Mouse (Mus musculus) heart, embryonic 12.5 days (tissue): Measurements from ENCODE around the gene Syt12. TPM values are rescaled to one million over a fixed set of nuclear protein-coding genes. Genes with fewer than 3 reads are reported as not detected.

Experiments used
- ATAC-seq: fragments of 200-750 bp; cut with Nextera tagmentation; 2 replicates; pipeline ENCODE4 v1.8.0; 2017; ENCODE audit warnings: moderate TSS enrichment, moderate library complexity; ENCODE audit not compliant: insufficient number of reproducible peaks, low FRiP score
- H3K27ac ChIP-seq: fragments of 300-500 bp; sonication (generic); 2 replicates; pipeline ENCODE4 v1.5.1; 2016; ENCODE audit warnings: mild to moderate bottlenecking, moderate library complexity; ENCODE audit not compliant: poor library complexity, severe bottlenecking
- H3K27me3 ChIP-seq: fragments of 300-500 bp; sonication (generic); replicated peaks from 2 replicates; pipeline ENCODE4 v1.6.1; 2016; ENCODE audit warnings: mild to moderate bottlenecking, moderate library complexity
- H3K36me3 ChIP-seq: fragments of 300-500 bp; sonication (generic); 2 replicates; pipeline ENCODE4 v1.6.1; 2016; ENCODE audit warnings: mild to moderate bottlenecking, moderate library complexity
- H3K4me1 ChIP-seq: fragments of 300-500 bp; sonication (generic); replicated peaks from 2 replicates; pipeline ENCODE4 v1.6.1; 2016; ENCODE audit warnings: mild to moderate bottlenecking
- H3K4me2 ChIP-seq: fragments of 300-500 bp; sonication (generic); 2 replicates; pipeline ENCODE4 v1.6.1; 2016; ENCODE audit warnings: mild to moderate bottlenecking, moderate library complexity
- H3K4me3 ChIP-seq: fragments of 300-500 bp; sonication (generic); 2 replicates; pipeline ENCODE4 v1.5.1; 2016; ENCODE audit warnings: mild to moderate bottlenecking
- H3K9ac ChIP-seq: fragments of 300-500 bp; sonication (generic); 2 replicates; pipeline ENCODE4 v1.6.1; 2016; ENCODE audit warnings: mild to moderate bottlenecking, moderate library complexity
- H3K9me3 ChIP-seq: fragments of 300-500 bp; sonication (generic); replicated peaks from 2 replicates; pipeline ENCODE4 v1.6.1; 2016; ENCODE audit warnings: mild to moderate bottlenecking, moderate library complexity
- WGBS: fragments of 180-500 bp; shearing (Covaris S2); methylation state at CpG from one replicate; pipeline ENCODE4 v1.1.7; 2016; 5-methylcytosine and 5-hydroxymethylcytosine counted together
- polyA plus RNA-seq: library from polyadenylated mRNA; unstranded; fragments of >200 nt; fragmentation: Nextera tagmentation; extraction: Ambion mirVana; gene quantifications from 2 replicates; pipeline ENCODE4 v1.2.1, GENCODE M21; 2016

The Syt12 gene
- polyA plus RNA-seq, 1 experiment from 2014 or later: 1.3 TPM

DNA sequence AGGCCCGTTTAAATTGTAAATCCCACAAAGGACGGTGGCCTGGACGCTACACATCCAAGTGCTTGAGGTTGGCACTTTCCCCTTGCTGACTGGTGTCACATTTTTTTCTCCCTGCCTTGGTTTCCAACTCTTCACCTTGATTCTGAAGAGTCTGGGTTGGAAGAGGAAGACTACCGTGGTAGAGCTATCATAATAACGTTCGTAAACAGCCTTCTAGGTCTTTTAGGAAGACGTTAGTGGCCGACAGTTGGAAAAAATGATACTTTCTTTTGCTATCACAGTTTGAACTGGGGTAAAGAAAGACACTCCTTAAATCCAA is 78.7 kb downstream of the Syt12 start:
- 33% methylated on average over 8 of the region's 8 CpGs for WGBS
- Histone ChIP-seq H3K4me2 (peak overlapping the region; percentile 85), H3K27ac (peak overlapping the region; percentile 87; the same call in 1 of the 2 replicates), H3K27me3 (no peaks in the 10 kb centered on the region), H3K9ac (peak overlapping the region; percentile 85), H3K9me3 (no peaks in the 10 kb centered on the region), H3K4me3 (peak overlapping the region; percentile 84), H3K4me1 (peaks cover 7% of the 10 kb centered on the region), H3K36me3 (peaks cover 1% of the 10 kb centered on the region; the same call in 1 of the 2 replicates)
- ATAC-seq: no peak

DNA sequence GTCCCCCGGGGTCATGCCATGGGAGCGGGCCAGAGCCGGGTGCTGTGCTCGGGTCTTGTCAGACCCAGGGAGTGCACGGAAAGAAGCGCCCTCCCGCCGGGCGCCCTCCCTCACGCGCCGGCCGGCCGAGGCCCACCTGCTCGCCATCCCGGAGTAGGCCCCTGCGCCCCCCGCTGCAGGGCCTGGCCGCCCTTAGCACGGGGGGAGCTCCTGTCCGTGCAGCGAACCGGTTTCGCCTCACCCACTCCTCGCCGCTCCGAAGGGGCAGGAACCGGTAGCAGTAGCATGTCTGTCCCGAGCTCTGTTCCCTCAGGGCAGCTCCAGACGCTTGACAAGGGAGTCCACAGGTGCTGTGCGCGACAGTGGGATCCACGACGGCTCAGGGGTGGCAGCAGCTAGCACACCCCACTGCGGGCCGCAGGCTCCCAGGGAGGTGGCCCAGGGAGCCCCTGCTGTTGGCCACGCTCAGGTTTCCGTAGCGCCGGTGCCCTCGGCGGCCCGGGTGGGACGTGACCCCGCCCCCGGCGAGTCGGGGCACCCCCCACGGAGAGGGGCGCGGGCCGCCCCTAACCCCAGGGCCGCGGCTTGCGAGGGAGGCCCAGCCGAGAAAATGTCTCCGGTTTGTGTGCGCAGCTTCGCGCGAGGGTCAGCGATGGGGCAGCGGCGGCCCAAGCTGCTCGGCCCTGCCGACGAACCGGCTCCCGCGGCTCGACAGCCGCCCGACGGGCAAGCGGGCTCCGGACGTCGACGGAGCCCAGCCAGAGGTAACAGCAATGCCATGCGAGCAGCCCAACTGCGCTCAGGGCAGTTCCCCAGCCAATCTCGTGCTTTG is 79.2 kb downstream of the Syt12 start, which contains the start of gene Kdm2a:
Gene Kdm2a (minus strand): TSS at position 488 of the 832 bp plus-strand sequence.
- Histone ChIP-seq H3K27ac (peak within 1 kb of the TSS; percentile 87), H3K36me3 (peaks cover 5% of the 10 kb centered on the region), H3K9me3 (no peaks in the 10 kb centered on the region), H3K9ac (peak within 1 kb of the TSS; percentile 85), H3K4me3 (peak within 1 kb of the TSS; percentile 84), H3K4me2 (peak within 1 kb of the TSS; percentile 85), H3K27me3 (no peaks in the 10 kb centered on the region), H3K4me1 (peaks cover 11% of the 10 kb centered on the region)
- ATAC-seq: peak; percentile 37
- WGBS: under 1% methylated on average over 82 of the region's 82 CpGs

DNA sequence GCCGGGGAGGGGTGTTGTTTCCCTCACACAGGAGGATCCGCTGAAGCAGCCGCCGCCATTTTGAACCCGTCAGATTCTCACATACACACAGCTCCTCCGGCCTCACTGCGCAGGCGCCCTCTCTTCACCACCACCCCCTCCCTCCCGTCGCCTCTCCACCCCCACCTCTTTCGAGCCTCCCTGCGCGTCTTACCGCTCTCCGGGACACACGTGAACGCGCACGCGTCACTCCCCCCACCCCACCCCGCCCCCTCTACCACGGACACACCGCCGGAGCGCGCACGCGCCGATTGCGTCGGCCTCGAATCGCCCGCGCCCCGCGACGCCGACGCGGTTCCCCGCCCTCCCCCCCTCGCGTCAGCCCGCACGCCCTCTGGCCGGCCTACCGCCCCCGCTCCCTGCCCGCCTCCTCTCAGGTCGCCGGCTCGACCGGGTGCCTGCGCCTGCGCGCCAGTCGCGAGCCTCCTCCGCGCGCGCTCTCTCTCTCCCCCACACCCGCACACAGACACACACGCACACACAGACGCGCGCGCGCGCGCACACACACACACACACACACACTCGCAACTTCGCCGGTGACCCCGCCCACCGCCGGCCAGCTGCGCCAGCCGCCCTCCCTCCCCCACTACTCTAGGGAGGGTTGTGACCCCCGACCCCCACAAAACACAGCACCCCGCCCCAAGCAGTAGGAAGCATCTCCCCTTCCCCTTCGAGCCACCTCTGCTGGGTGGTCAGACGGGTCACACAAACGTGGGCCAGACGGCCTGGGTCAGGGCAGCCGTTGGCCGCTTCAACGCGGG is 80.0 kb downstream of the Syt12 start:
- Histone ChIP-seq H3K36me3 (peaks cover 8% of the 10 kb centered on the region), H3K4me2 (peak overlapping the region; percentile 85), H3K4me1 (peaks cover 13% of the 10 kb centered on the region), H3K9me3 (no peaks in the 10 kb centered on the region), H3K4me3 (peak overlapping the region; percentile 84), H3K27me3 (no peaks in the 10 kb centered on the region), H3K9ac (peak overlapping the region; percentile 98), H3K27ac (peak overlapping the region; percentile 97)
- peak; percentile 94 for ATAC-seq
- under 1% methylated on average over 57 of the region's 90 CpGs for WGBS

DNA sequence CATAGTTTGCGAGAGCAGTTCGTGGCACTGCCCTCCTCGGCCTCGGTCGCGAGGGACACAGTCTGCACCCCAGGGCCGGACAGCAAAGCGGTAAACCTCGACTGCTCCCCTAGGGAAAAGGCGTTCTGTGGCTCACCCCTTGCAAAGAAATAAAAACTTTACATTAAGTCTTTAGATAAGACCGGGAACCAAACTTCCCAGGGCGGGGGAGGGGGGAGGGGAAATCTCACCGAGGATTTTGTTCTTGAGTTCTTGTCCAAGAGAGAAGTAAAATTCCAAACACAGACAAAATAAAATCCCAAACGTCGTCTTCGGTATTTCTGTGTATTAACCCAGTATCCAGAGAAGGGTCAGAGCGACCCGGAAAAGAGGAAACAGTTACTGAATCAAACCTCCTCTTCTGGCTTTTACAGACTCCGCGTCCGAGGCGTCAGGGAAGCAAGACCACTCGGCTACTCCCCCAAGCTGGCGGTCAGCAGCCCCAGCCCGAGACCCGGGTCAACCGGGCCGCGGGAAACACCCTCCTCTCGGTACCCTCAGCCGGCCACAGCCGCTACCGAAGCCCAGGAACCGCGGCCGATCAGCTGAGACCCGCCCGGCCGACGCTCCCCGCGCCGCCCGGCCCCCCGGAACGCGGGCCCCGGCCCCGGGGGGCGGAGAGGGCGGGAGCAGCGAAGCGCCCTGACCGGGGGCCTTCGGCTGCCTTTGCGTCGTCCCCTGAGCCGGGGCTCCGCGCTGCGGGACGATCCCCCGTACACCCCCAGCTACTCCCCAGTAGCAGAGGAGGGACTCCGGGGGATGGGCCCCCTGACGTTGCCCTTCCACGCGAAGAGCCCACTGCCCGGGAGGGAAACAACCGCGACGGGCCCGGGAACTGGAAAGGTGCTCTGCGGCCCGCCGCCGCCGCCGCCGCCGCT is 80.9 kb downstream of the Syt12 start:
- Histone ChIP-seq H3K27ac (peak overlapping the region; percentile 97), H3K4me1 (peaks cover 13% of the 10 kb centered on the region), H3K9ac (peak overlapping the region; percentile 98), H3K36me3 (peaks cover 14% of the 10 kb centered on the region), H3K9me3 (no peaks in the 10 kb centered on the region), H3K4me2 (peak overlapping the region; percentile 85), H3K27me3 (no peaks in the 10 kb centered on the region), H3K4me3 (peak overlapping the region; percentile 84)
- peak; percentile 36 for ATAC-seq
- WGBS: under 1% methylated on average over 80 of the region's 80 CpGs

Other genes with a start within 250 kb of the Syt12 start
- 16.6 and 19.4 TPM in 2 replicates for gene Pold4, start 245.5 kb downstream of the Syt12 start, polyA plus RNA-seq
- 4.5 and 4.7 TPM in 2 replicates for gene Ssh3, start 208.3 kb downstream of the Syt12 start, polyA plus RNA-seq
- gene Ankrd13d, start 194.3 kb downstream of the Syt12 start, polyA plus RNA-seq: 1.6 and 2.0 TPM in 2 replicates
- gene Grk2, start 171.2 kb downstream of the Syt12 start, polyA plus RNA-seq: 12.6 and 15.6 TPM in 2 replicates
- gene Kdm2a, start 79.2 kb downstream of the Syt12 start, polyA plus RNA-seq: 50.9 and 57.7 TPM in 2 replicates
- gene Rhod, start 38.0 kb downstream of the Syt12 start, polyA plus RNA-seq: 23.8 and 25.6 TPM in 2 replicates
- gene 2010003K11Rik, start 21.1 kb upstream of the Syt12 start, polyA plus RNA-seq: not detected in 2 replicates
- 15.9 and 16.6 TPM in 2 replicates for gene Pcx, start 33.0 kb upstream of the Syt12 start, polyA plus RNA-seq
- 7.6 and 8.0 TPM in 2 replicates for gene Lrfn4, start 138.2 kb upstream of the Syt12 start, polyA plus RNA-seq
- 36.5 and 38.3 TPM in 2 replicates for gene Rce1, start 148.2 kb upstream of the Syt12 start, polyA plus RNA-seq
- gene Gm960, start 221.2 kb upstream of the Syt12 start, polyA plus RNA-seq: 1.2 and 2.0 TPM in 2 replicates
- gene Sptbn2, start 233.7 kb upstream of the Syt12 start, polyA plus RNA-seq: 0.26 TPM in 2 replicates